Mouse (Mus musculus): ENCODE measurements at regions not wholly inside any gene's neighbourhood (a gene's known extent, or its start where the extent isn't known, plus 50 kb on each side); places are given as distances from the start of the nearest gene placed in this dataset.

- TF ChIP-seq POLR2A (IDR thresholded peaks at IDR 0.05; ENCODE audit: borderline replicate concordance, insufficient read depth, low read length): no peak
- no peak for TF ChIP-seq CTCF (IDR thresholded peaks at IDR 0.05; ENCODE audit: borderline replicate concordance, insufficient read depth, low read depth, low read length)
- WGBS: 59% methylated on average over 3 of the region's 3 CpGs
- no peak for DNase-seq
- Histone ChIP-seq H3K4me3 (replicated peaks; ENCODE audit: insufficient read depth, low read depth, low read length) (no peak overlapping the region), H3K27ac (ENCODE audit: insufficient read depth, low read length) (no peak overlapping the region), H3K4me1 (ENCODE audit: control insufficient read depth, insufficient read depth, low read length) (no peaks in the 10 kb centered on the region), H3K27me3 (ENCODE audit: control insufficient read depth, insufficient read depth, low read length) (no peaks in the 10 kb centered on the region)
These were observed 1039.5 kb upstream of the Ddx18 start for GRCm38 (mm10) chr1:122607309-122607708.

GRCm38 (mm10) chr1:122575954-122576353, 1008.2 kb upstream of the Ddx18 start:
- no peak overlapping the region for H3K27ac ChIP-seq (ENCODE audit: insufficient read depth, low read length)
- H3K27me3 ChIP-seq (ENCODE audit: control insufficient read depth, insufficient read depth, low read length): no peaks in the 10 kb centered on the region
- DNase-seq: no peak
- WGBS: 32% methylated on average over 4 of the region's 4 CpGs
- no peak overlapping the region for H3K4me3 ChIP-seq (replicated peaks; ENCODE audit: insufficient read depth, low read depth, low read length)
- no peaks in the 10 kb centered on the region for H3K4me1 ChIP-seq (ENCODE audit: control insufficient read depth, insufficient read depth, low read length)
- TF ChIP-seq CTCF (IDR thresholded peaks at IDR 0.05; ENCODE audit: borderline replicate concordance, insufficient read depth, low read depth, low read length): no peak
- no peak for TF ChIP-seq POLR2A (IDR thresholded peaks at IDR 0.05; ENCODE audit: borderline replicate concordance, insufficient read depth, low read length)

- DNase-seq: no peak
- Histone ChIP-seq H3K27me3 (ENCODE audit: control insufficient read depth, insufficient read depth, low read length) (no peaks in the 10 kb centered on the region), H3K4me1 (ENCODE audit: control insufficient read depth, insufficient read depth, low read length) (no peaks in the 10 kb centered on the region), H3K27ac (ENCODE audit: insufficient read depth, low read length) (no peak overlapping the region), H3K4me3 (replicated peaks; ENCODE audit: insufficient read depth, low read depth, low read length) (no peak overlapping the region)
- 100% methylated on average over 1 of the region's 1 CpGs for WGBS
- TF ChIP-seq CTCF (IDR thresholded peaks at IDR 0.05; ENCODE audit: borderline replicate concordance, insufficient read depth, low read depth, low read length): no peak
- no peak for TF ChIP-seq POLR2A (IDR thresholded peaks at IDR 0.05; ENCODE audit: borderline replicate concordance, insufficient read depth, low read length)
These were observed 983.8 kb upstream of the Ddx18 start for GRCm38 (mm10) chr1:122551596-122551995.

- no peak overlapping the region for H3K27ac ChIP-seq (ENCODE audit: insufficient read depth, low read length)
- DNase-seq: no peak
- no peak overlapping the region for H3K4me3 ChIP-seq (replicated peaks; ENCODE audit: insufficient read depth, low read depth, low read length)
- no peaks in the 10 kb centered on the region for H3K4me1 ChIP-seq (ENCODE audit: control insufficient read depth, insufficient read depth, low read length)
- no peak for TF ChIP-seq CTCF (IDR thresholded peaks at IDR 0.05; ENCODE audit: borderline replicate concordance, insufficient read depth, low read depth, low read length)
- no peak for TF ChIP-seq POLR2A (IDR thresholded peaks at IDR 0.05; ENCODE audit: borderline replicate concordance, insufficient read depth, low read length)
- H3K27me3 ChIP-seq (ENCODE audit: control insufficient read depth, insufficient read depth, low read length): no peaks in the 10 kb centered on the region
- WGBS: 85% methylated on average over 2 of the region's 2 CpGs
These were observed 941.8 kb upstream of the Ddx18 start for GRCm38 (mm10) chr1:122509580-122509979.

- WGBS: 69% methylated on average over 4 of the region's 4 CpGs
These were observed 933.9 kb upstream of the Ddx18 start for GRCm38 (mm10) chr1:122501707-122502106.

GRCm38 (mm10) chr1:122478003-122478402, 910.2 kb upstream of the Ddx18 start:
- H3K4me1 ChIP-seq (ENCODE audit: control insufficient read depth, insufficient read depth, low read length): no peaks in the 10 kb centered on the region

More at GRCm38 (mm10) chr1:122501707-122502106, 933.9 kb upstream of the Ddx18 start:
- Histone ChIP-seq H3K4me1 (ENCODE audit: control insufficient read depth, insufficient read depth, low read length) (no peaks in the 10 kb centered on the region), H3K27ac (ENCODE audit: insufficient read depth, low read length) (no peak overlapping the region), H3K27me3 (ENCODE audit: control insufficient read depth, insufficient read depth, low read length) (no peaks in the 10 kb centered on the region), H3K4me3 (replicated peaks; ENCODE audit: insufficient read depth, low read depth, low read length) (no peak overlapping the region)
- TF ChIP-seq CTCF (IDR thresholded peaks at IDR 0.05; ENCODE audit: borderline replicate concordance, insufficient read depth, low read depth, low read length) (no peak), POLR2A (IDR thresholded peaks at IDR 0.05; ENCODE audit: borderline replicate concordance, insufficient read depth, low read length) (no peak)
- DNase-seq: no peak

GRCm38 (mm10) chr1:122463931-122464330, 896.1 kb upstream of the Ddx18 start:
- Histone ChIP-seq H3K27me3 (ENCODE audit: control insufficient read depth, insufficient read depth, low read length) (no peaks in the 10 kb centered on the region), H3K4me1 (ENCODE audit: control insufficient read depth, insufficient read depth, low read length) (peaks cover 5% of the 10 kb centered on the region; the same call in 1 of the 2 replicates), H3K27ac (ENCODE audit: insufficient read depth, low read length) (no peak overlapping the region), H3K4me3 (replicated peaks; ENCODE audit: insufficient read depth, low read depth, low read length) (no peak overlapping the region)
- peak; percentile 76 to 89 for DNase-seq
- no peak for TF ChIP-seq POLR2A (IDR thresholded peaks at IDR 0.05; ENCODE audit: borderline replicate concordance, insufficient read depth, low read length)
- WGBS: 4% methylated on average over 3 of the region's 3 CpGs

More at GRCm38 (mm10) chr1:122478003-122478402, 910.2 kb upstream of the Ddx18 start:
- H3K4me3 ChIP-seq (replicated peaks; ENCODE audit: insufficient read depth, low read depth, low read length): no peak overlapping the region
- WGBS: 91% methylated on average over 1 of the region's 1 CpGs
- no peak overlapping the region for H3K27ac ChIP-seq (ENCODE audit: insufficient read depth, low read length)
- H3K27me3 ChIP-seq (ENCODE audit: control insufficient read depth, insufficient read depth, low read length): no peaks in the 10 kb centered on the region
- no peak for DNase-seq
- no peak for TF ChIP-seq POLR2A (IDR thresholded peaks at IDR 0.05; ENCODE audit: borderline replicate concordance, insufficient read depth, low read length)
- TF ChIP-seq CTCF (IDR thresholded peaks at IDR 0.05; ENCODE audit: borderline replicate concordance, insufficient read depth, low read depth, low read length): no peak

- Histone ChIP-seq H3K27me3 (ENCODE audit: control insufficient read depth, insufficient read depth, low read length) (no peaks in the 10 kb centered on the region), H3K27ac (ENCODE audit: insufficient read depth, low read length) (no peak overlapping the region), H3K4me1 (ENCODE audit: control insufficient read depth, insufficient read depth, low read length) (peaks cover 5% of the 10 kb centered on the region; the same call in 1 of the 2 replicates), H3K4me3 (replicated peaks; ENCODE audit: insufficient read depth, low read depth, low read length) (no peak overlapping the region)
- peak in 1 of 2 experiments; percentile 72 for DNase-seq
- TF ChIP-seq CTCF (IDR thresholded peaks at IDR 0.05; ENCODE audit: borderline replicate concordance, insufficient read depth, low read depth, low read length) (no peak), POLR2A (IDR thresholded peaks at IDR 0.05; ENCODE audit: borderline replicate concordance, insufficient read depth, low read length) (no peak)
- WGBS: 32% methylated on average over 2 of the region's 2 CpGs
These were observed 891.3 kb upstream of the Ddx18 start for GRCm38 (mm10) chr1:122459056-122459455.

All from cerebellum, adult 2 months (tissue).